Mouse (Mus musculus) telencephalon, adult 2 months (tissue): Measurements from ENCODE around the gene Map2k1.
A peak's percentile ranks its signal among the peaks of the same experiment; 100 is the strongest.
"Not testable (repeated sequence)": the region's sequence is repeated elsewhere in the genome, so short reads cannot be mapped to it uniquely, and the experiment has no call there.

Source experiments
- DNase-seq: peaks from one replicate; pipeline ENCODE4 v3.0.0-alpha.2; 2011; ENCODE audit warnings: low read depth, low spot score

Gene Map2k1

GRCm38 (mm10) chr9:64214452-64214851, 39.0 kb downstream of the Map2k1 start:
- DNase-seq: no peak

GRCm38 (mm10) chr9:64207509-64208084, 45.8 kb downstream of the Map2k1 start:
- DNase-seq: no peak

GRCm38 (mm10) chr9:64202866-64203265, 50.6 kb downstream of the Map2k1 start:
- no peak for DNase-seq

- no peak for DNase-seq
Observed at GRCm38 (mm10) chr9:64202331-64202730, 51.1 kb downstream of the Map2k1 start.

- DNase-seq: no peak
Observed at GRCm38 (mm10) chr9:64199897-64200296, 53.5 kb downstream of the Map2k1 start.

GRCm38 (mm10) chr9:64198763-64199418, 54.5 kb downstream of the Map2k1 start:
- DNase-seq: not testable (repeated sequence)

GRCm38 (mm10) chr9:64198068-64198762, 55.2 kb downstream of the Map2k1 start:
- no peak for DNase-seq

- DNase-seq: no peak
Observed at GRCm38 (mm10) chr9:64197524-64197923, 55.9 kb downstream of the Map2k1 start.

- peak; percentile 82 for DNase-seq
Observed at GRCm38 (mm10) chr9:64195554-64195953, 57.9 kb downstream of the Map2k1 start.

- no peak for DNase-seq
Observed at GRCm38 (mm10) chr9:64193879-64194278, 59.6 kb downstream of the Map2k1 start.

GRCm38 (mm10) chr9:64184166-64184840, 69.1 kb downstream of the Map2k1 start:
- DNase-seq: no peak

- not testable (repeated sequence) for DNase-seq
Observed at GRCm38 (mm10) chr9:64183295-64183694, 70.1 kb downstream of the Map2k1 start.

GRCm38 (mm10) chr9:64178974-64179646, 74.3 kb downstream of the Map2k1 start, which contains the start of gene Snapc5:
Gene Snapc5 (plus strand): TSS chr9:64179274.
- DNase-seq: peak; percentile 91

GRCm38 (mm10) chr9:64178610-64178973, 74.8 kb downstream of the Map2k1 start:
- no peak for DNase-seq

GRCm38 (mm10) chr9:64175378-64175777, 78.1 kb downstream of the Map2k1 start:
- DNase-seq: no peak

- DNase-seq: no peak
Observed at GRCm38 (mm10) chr9:64174766-64175165, 78.7 kb downstream of the Map2k1 start.

- no peak for DNase-seq
Observed at GRCm38 (mm10) chr9:64174341-64174740, 79.1 kb downstream of the Map2k1 start.

- no peak for DNase-seq
Observed at GRCm38 (mm10) chr9:64173666-64174220, 79.7 kb downstream of the Map2k1 start.

- DNase-seq: peak; percentile 75
Observed at GRCm38 (mm10) chr9:64172816-64173665, 80.4 kb downstream of the Map2k1 start, which contains the start of the genes Zwilch and Rpl4. Gene Zwilch (minus strand): TSS chr9:64173104. Gene Rpl4 (plus strand): TSS chr9:64173375.

- no peak for DNase-seq
Observed at GRCm38 (mm10) chr9:64172145-64172815, 81.2 kb downstream of the Map2k1 start.
